In the genomic region with DNA sequence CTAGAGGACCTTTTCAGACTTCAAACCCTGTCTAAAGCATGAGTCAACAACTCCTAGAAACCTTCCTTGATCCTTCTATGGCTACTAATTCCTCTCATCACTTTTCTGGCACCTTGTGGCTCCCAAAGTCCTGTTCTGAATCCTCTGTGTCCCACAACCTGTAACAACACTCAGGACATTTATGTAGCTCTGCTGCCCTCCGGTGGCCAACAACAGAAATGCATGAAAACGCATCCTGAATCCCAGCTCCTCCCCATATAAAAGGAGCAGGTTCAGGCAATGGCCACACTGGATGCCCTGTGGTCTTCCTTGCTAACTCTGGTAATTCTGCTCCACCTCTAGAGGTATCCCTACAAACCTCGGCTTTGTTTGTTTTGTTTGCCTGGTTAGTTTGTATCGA, we compare ENCODE assay signal across 10 mouse cellular contexts. TPM values are rescaled to one million over a fixed set of nuclear protein-coding genes. Genes with fewer than 3 reads are reported as not detected.
DNase-seq lines count a peak whose midpoint lies in the region; ATAC-seq lines count a peak whose summit lies in the region.
"Had no signal": no experiment of that assay in that cellular context is flagged by ENCODE, and none has a peak within 500 bp of the region (broad histone marks: within the 10 kb centered on the region; RNA-seq: fewer than 3 reads in every experiment).

No protein-coding gene starts in this region.

- WGBS in midbrain, embryonic 11.5 days, result 15% methylated on average over 4 of the region's 4 CpGs
- 11% methylated on average over 4 of the region's 4 CpGs for WGBS in midbrain, embryonic 15.5 days
- 19% methylated on average over 4 of the region's 4 CpGs for WGBS in forebrain, embryonic 16.5 days

- H3K4me1 ChIP-seq in midbrain, embryonic 11.5 days (ENCODE audit: control insufficient read depth, insufficient read depth, low read length), result peaks cover 2% of the 10 kb centered on the region; the same call in 1 of the 2 replicates
- no peaks in the 10 kb centered on the region for H3K4me1 ChIP-seq in midbrain, embryonic 15.5 days
- H3K4me1 ChIP-seq in forebrain, embryonic 16.5 days (replicated peaks; ENCODE audit: control insufficient read depth, insufficient read depth, low read length), result peaks cover 7% of the 10 kb centered on the region
- H3K4me1 ChIP-seq: embryonic facial prominence, embryonic 15.5 days; stomach, embryonic 15.5 days had no signal

- no peaks in the 10 kb centered on the region for H3K27me3 ChIP-seq in midbrain, embryonic 11.5 days (ENCODE audit: control insufficient read depth, insufficient read depth, low read length)
- no peaks in the 10 kb centered on the region for H3K27me3 ChIP-seq in midbrain, embryonic 15.5 days (replicated peaks)
- no peaks in the 10 kb centered on the region for H3K27me3 ChIP-seq in forebrain, embryonic 16.5 days (replicated peaks; ENCODE audit: control insufficient read depth, insufficient read depth, low read length)
- H3K27me3 ChIP-seq: embryonic facial prominence, embryonic 15.5 days; stomach, embryonic 15.5 days had no signal

- no peak overlapping the region for H3K4me2 ChIP-seq in midbrain, embryonic 11.5 days
- no peak overlapping the region for H3K4me2 ChIP-seq in midbrain, embryonic 15.5 days
- no peak overlapping the region for H3K4me2 ChIP-seq in forebrain, embryonic 16.5 days (ENCODE audit: low read length)
- H3K4me2 ChIP-seq: embryonic facial prominence, embryonic 15.5 days; stomach, embryonic 15.5 days had no signal

- peak; percentile 98 for DNase-seq in midbrain, embryonic 11.5 days (ENCODE audit: low spot score, missing footprints)
- DNase-seq in hindlimb bud, embryonic 11.5 days (ENCODE audit: extremely low spot score, low read depth, low spot score), result peak; percentile 53
- peak; percentile 61 to 62 for DNase-seq in layer of hippocampus, postnatal 36 days
- peak; percentile 13 to 19 for DNase-seq in spleen, postnatal 36 days (ENCODE audit: low spot score in 2 of 2)

- no peaks in the 10 kb centered on the region for H3K9me3 ChIP-seq in midbrain, embryonic 11.5 days (ENCODE audit: control insufficient read depth, low read length)
- H3K9me3 ChIP-seq in midbrain, embryonic 15.5 days, result no peaks in the 10 kb centered on the region
- no peaks in the 10 kb centered on the region for H3K9me3 ChIP-seq in forebrain, embryonic 16.5 days (ENCODE audit: control insufficient read depth, low read length)
- H3K9me3 ChIP-seq: embryonic facial prominence, embryonic 15.5 days; stomach, embryonic 15.5 days had no signal

- H3K36me3 ChIP-seq in midbrain, embryonic 11.5 days (ENCODE audit: control insufficient read depth, insufficient read depth, low read length), result no peaks in the 10 kb centered on the region
- no peaks in the 10 kb centered on the region for H3K36me3 ChIP-seq in midbrain, embryonic 15.5 days (replicated peaks)
- no peaks in the 10 kb centered on the region for H3K36me3 ChIP-seq in forebrain, embryonic 16.5 days (ENCODE audit: control insufficient read depth, insufficient read depth)
- H3K36me3 ChIP-seq: embryonic facial prominence, embryonic 15.5 days; stomach, embryonic 15.5 days had no signal

- H3K27ac ChIP-seq in midbrain, embryonic 11.5 days (ENCODE audit: low read depth, low read length), result no peak overlapping the region
- H3K27ac ChIP-seq in midbrain, embryonic 15.5 days, result no peak overlapping the region
- no peak overlapping the region for H3K27ac ChIP-seq in forebrain, embryonic 16.5 days (ENCODE audit: low read length)
- H3K27ac ChIP-seq: embryonic facial prominence, embryonic 15.5 days; stomach, embryonic 15.5 days had no signal

- H3K4me3 ChIP-seq in midbrain, embryonic 11.5 days (ENCODE audit: low read depth, low read length), result no peak overlapping the region
- no peak overlapping the region for H3K4me3 ChIP-seq in midbrain, embryonic 15.5 days
- H3K4me3 ChIP-seq in forebrain, embryonic 16.5 days (replicated peaks; ENCODE audit: low read length), result no peak overlapping the region
- H3K4me3 ChIP-seq: embryonic facial prominence, embryonic 15.5 days; stomach, embryonic 15.5 days had no signal

- H3K9ac ChIP-seq in midbrain, embryonic 11.5 days (ENCODE audit: low read length), result no peak overlapping the region
- no peak overlapping the region for H3K9ac ChIP-seq in midbrain, embryonic 15.5 days
- H3K9ac ChIP-seq in forebrain, embryonic 16.5 days (replicated peaks; ENCODE audit: low read depth, low read length), result no peak overlapping the region
- H3K9ac ChIP-seq: embryonic facial prominence, embryonic 15.5 days; stomach, embryonic 15.5 days had no signal

- ATAC-seq in midbrain, embryonic 11.5 days (ENCODE audit: low FRiP score), result peak; percentile 38; the same call in 1 of the 2 replicates
- no peak for ATAC-seq in midbrain, embryonic 15.5 days (replicated peaks)
- peak; percentile 62 for ATAC-seq in cerebellum, adult (ENCODE audit: insufficient number of reproducible peaks, low FRiP score, low TSS enrichment)
- peak; percentile 57; the same call in 1 of the 2 replicates for ATAC-seq in forebrain, embryonic 16.5 days
- peak; percentile 46; the same call in 1 of the 2 replicates for ATAC-seq in megakaryocyte-erythroid progenitor cell, adult 5-6 weeks (replicated peaks; ENCODE audit: low FRiP score, low TSS enrichment, poor library complexity, severe bottlenecking)

RNA-seq across cellular contexts. Expression of a gene that starts 24.6 kb away (rescaled TPM):
- 6.6 and 11.1 TPM in 2 replicates for polyA plus RNA-seq in midbrain, embryonic 11.5 days (2014; fragmentation: Nextera tagmentation; extraction: Ambion mirVana)
- polyA plus RNA-seq in midbrain, embryonic 15.5 days (2015; fragmentation: Nextera tagmentation; extraction: Ambion mirVana), result 3.7 and 6.3 TPM in 2 replicates
- 3.8 and 9.1 TPM in 2 replicates for polyA plus RNA-seq in forebrain, embryonic 16.5 days (2015; fragmentation: Nextera tagmentation; extraction: Ambion mirVana)
- 1 to 10 TPM; 1.1 to 1.3 TPM for total RNA-seq in layer of hippocampus, postnatal 36 days (2021)
- not detected in 2 replicates for total RNA-seq in megakaryocyte-erythroid progenitor cell, adult 5-6 weeks (2014; fragmentation: Nextera tagmentation)
- total RNA-seq in megakaryocyte-erythroid progenitor cell, adult 5-6 weeks (2017), result not detected in 2 replicates

RNA-seq across cellular contexts. Expression of a gene that starts 54.3 kb away (rescaled TPM):
- 15.8 and 17.3 TPM in 2 replicates for polyA plus RNA-seq in midbrain, embryonic 11.5 days (2014; fragmentation: Nextera tagmentation; extraction: Ambion mirVana)
- polyA plus RNA-seq in midbrain, embryonic 15.5 days (2015; fragmentation: Nextera tagmentation; extraction: Ambion mirVana), result 31.3 and 39.0 TPM in 2 replicates
- polyA plus RNA-seq in forebrain, embryonic 16.5 days (2015; fragmentation: Nextera tagmentation; extraction: Ambion mirVana), result 34.6 and 37.9 TPM in 2 replicates
- total RNA-seq in layer of hippocampus, postnatal 36 days (2021), result 10 to 100 TPM; 41.7 to 45.3 TPM
- total RNA-seq in megakaryocyte-erythroid progenitor cell, adult 5-6 weeks (2014; fragmentation: Nextera tagmentation), result 13.1 and 13.3 TPM in 2 replicates
- total RNA-seq in megakaryocyte-erythroid progenitor cell, adult 5-6 weeks (2017), result 16.8 and 22.3 TPM in 2 replicates

Comparison
In these comparisons a context has a peak if more than half of its experiments do, and no peak if none do; other contexts are left out.
1. DNase-seq: peak in every context shown above with its lines; median percentile 98 in midbrain, embryonic 11.5 days; 62 in layer of hippocampus, postnatal 36 days; 53 in hindlimb bud, embryonic 11.5 days; 16 in spleen, postnatal 36 days.